Mouse (Mus musculus): ENCODE results near the gene Ctps. TPM values are rescaled to one million over a fixed set of nuclear protein-coding genes. Genes with fewer than 3 reads are reported as not detected.
A peak's percentile ranks its signal among the peaks of the same experiment; 100 is the strongest.

Gene Ctps
- total and polyA plus RNA-seq, 2 experiments from 2014 or later: 66.6 to 79.7 TPM

- whole genome bisulfite sequencing: 37% methylated on average over 4 of the region's 4 CpGs
- no peaks in the 10 kb centered on the region for H3K27me3 ChIP-seq (ENCODE audit: control insufficient read depth, insufficient read depth, low read length)
- TF ChIP-seq CTCF (IDR thresholded peaks at IDR 0.05; ENCODE audit: low read depth) (no peak), EP300 (IDR thresholded peaks at IDR 0.05; ENCODE audit: low read depth) (no peak)
- no peaks in the 10 kb centered on the region for H3K36me3 ChIP-seq (replicated peaks; ENCODE audit: control insufficient read depth, insufficient read depth, low read length)
- no peak within 1 kb of the TSS for H3K4me2 ChIP-seq (ENCODE audit: low read depth, low read length)
- H3K27ac ChIP-seq (ENCODE audit: low read depth): no peak within 1 kb of the TSS
- no peak within 1 kb of the TSS for H3K9ac ChIP-seq (replicated peaks; ENCODE audit: low read depth, low read length)
- DNase-seq (ENCODE audit: low spot score): no peak
- H3K4me1 ChIP-seq (ENCODE audit: control insufficient read depth, insufficient read depth): peaks cover 9% of the 10 kb centered on the region; the same call in 1 of the 2 replicates
- H3K9me3 ChIP-seq (replicated peaks; ENCODE audit: control insufficient read depth, low read length): no peaks in the 10 kb centered on the region
- no peak within 1 kb of the TSS for H3K4me3 ChIP-seq (ENCODE audit: low read depth, low read length)
- ATAC-seq (ENCODE audit: insufficient read depth, low read depth): no peak
Measured at GRCm38 (mm10) chr4:120588445-120588844, 18.4 kb upstream of the Ctps start, which contains the start of gene Gm8439. Gene Gm8439, plus strand, starts transcription at chr4:120588745.

- no peak for TF ChIP-seq CTCF (IDR thresholded peaks at IDR 0.05; ENCODE audit: low read depth)
- no peak overlapping the region for H3K4me3 ChIP-seq (ENCODE audit: low read depth, low read length)
- peaks cover 9% of the 10 kb centered on the region; the same call in 1 of the 2 replicates for H3K4me1 ChIP-seq (ENCODE audit: control insufficient read depth, insufficient read depth)
- no peak for ATAC-seq (ENCODE audit: insufficient read depth, low read depth)
- H3K27me3 ChIP-seq (ENCODE audit: control insufficient read depth, insufficient read depth, low read length): no peaks in the 10 kb centered on the region
- H3K9me3 ChIP-seq (replicated peaks; ENCODE audit: control insufficient read depth, low read length): no peaks in the 10 kb centered on the region
- no peak overlapping the region for H3K27ac ChIP-seq (ENCODE audit: low read depth)
- 65% methylated on average over 1 of the region's 1 CpGs for WGBS
- no peak overlapping the region for H3K4me2 ChIP-seq (ENCODE audit: low read depth, low read length)
- H3K9ac ChIP-seq (replicated peaks; ENCODE audit: low read depth, low read length): no peak overlapping the region
- DNase-seq (ENCODE audit: low spot score): no peak
- no peaks in the 10 kb centered on the region for H3K36me3 ChIP-seq (replicated peaks; ENCODE audit: control insufficient read depth, insufficient read depth, low read length)
Measured at GRCm38 (mm10) chr4:120586986-120587385, 16.9 kb upstream of the Ctps start.

GRCm38 (mm10) chr4:120581711-120582110 lies 11.6 kb upstream of the Ctps start:
- TF ChIP-seq EP300 (IDR thresholded peaks at IDR 0.05; ENCODE audit: low read depth) (no peak), CTCF (IDR thresholded peaks at IDR 0.05; ENCODE audit: low read depth) (no peak)
- no peaks in the 10 kb centered on the region for H3K36me3 ChIP-seq (replicated peaks; ENCODE audit: control insufficient read depth, insufficient read depth, low read length)
- no peak overlapping the region for H3K9ac ChIP-seq (replicated peaks; ENCODE audit: low read depth, low read length)
- H3K4me1 ChIP-seq (ENCODE audit: control insufficient read depth, insufficient read depth): no peaks in the 10 kb centered on the region
- WGBS: 83% methylated on average over 9 of the region's 9 CpGs
- ATAC-seq (ENCODE audit: insufficient read depth, low read depth) (no peak), DNase-seq (ENCODE audit: low spot score) (no peak)
- H3K27me3 ChIP-seq (ENCODE audit: control insufficient read depth, insufficient read depth, low read length): no peaks in the 10 kb centered on the region
- no peak overlapping the region for H3K4me2 ChIP-seq (ENCODE audit: low read depth, low read length)
- H3K4me3 ChIP-seq (ENCODE audit: low read depth, low read length): no peak overlapping the region
- no peak overlapping the region for H3K27ac ChIP-seq (ENCODE audit: low read depth)
- H3K9me3 ChIP-seq (replicated peaks; ENCODE audit: control insufficient read depth, low read length): no peaks in the 10 kb centered on the region

GRCm38 (mm10) chr4:120580894-120581293 lies 10.8 kb upstream of the Ctps start:
- Histone ChIP-seq H3K4me2 (ENCODE audit: low read depth, low read length) (no peak overlapping the region), H3K27me3 (ENCODE audit: control insufficient read depth, insufficient read depth, low read length) (no peaks in the 10 kb centered on the region), H3K36me3 (replicated peaks; ENCODE audit: control insufficient read depth, insufficient read depth, low read length) (no peaks in the 10 kb centered on the region), H3K9me3 (replicated peaks; ENCODE audit: control insufficient read depth, low read length) (no peaks in the 10 kb centered on the region), H3K4me1 (ENCODE audit: control insufficient read depth, insufficient read depth) (no peaks in the 10 kb centered on the region), H3K9ac (replicated peaks; ENCODE audit: low read depth, low read length) (no peak overlapping the region), H3K27ac (ENCODE audit: low read depth) (no peak overlapping the region), H3K4me3 (ENCODE audit: low read depth, low read length) (no peak overlapping the region)
- ATAC-seq (ENCODE audit: insufficient read depth, low read depth) (no peak), DNase-seq (ENCODE audit: low spot score) (no peak)
- 45% methylated on average over 5 of the region's 5 CpGs for WGBS
- TF ChIP-seq CTCF (IDR thresholded peaks at IDR 0.05; ENCODE audit: low read depth) (no peak), EP300 (IDR thresholded peaks at IDR 0.05; ENCODE audit: low read depth) (no peak)

GRCm38 (mm10) chr4:120571691-120572090 lies 1.6 kb upstream of the Ctps start:
- no peak overlapping the region for H3K9ac ChIP-seq (replicated peaks; ENCODE audit: low read depth, low read length)
- H3K4me1 ChIP-seq (ENCODE audit: control insufficient read depth, insufficient read depth): peaks cover 34% of the 10 kb centered on the region
- H3K36me3 ChIP-seq (replicated peaks; ENCODE audit: control insufficient read depth, insufficient read depth, low read length): no peaks in the 10 kb centered on the region
- 49% methylated on average over 3 of the region's 3 CpGs for WGBS
- H3K4me3 ChIP-seq (ENCODE audit: low read depth, low read length): no peak overlapping the region
- TF ChIP-seq EP300 (IDR thresholded peaks at IDR 0.05; ENCODE audit: low read depth) (no peak), CTCF (IDR thresholded peaks at IDR 0.05; ENCODE audit: low read depth) (no peak)
- DNase-seq (ENCODE audit: low spot score) (no peak), ATAC-seq (ENCODE audit: insufficient read depth, low read depth) (no peak)
- H3K27me3 ChIP-seq (ENCODE audit: control insufficient read depth, insufficient read depth, low read length): no peaks in the 10 kb centered on the region
- peak overlapping the region; percentile 97 for H3K27ac ChIP-seq (ENCODE audit: low read depth)
- no peak overlapping the region for H3K4me2 ChIP-seq (ENCODE audit: low read depth, low read length)
- no peaks in the 10 kb centered on the region for H3K9me3 ChIP-seq (replicated peaks; ENCODE audit: control insufficient read depth, low read length)

GRCm38 (mm10) chr4:120571070-120571464 lies 991 bp upstream of the Ctps start:
- TF ChIP-seq EP300 (IDR thresholded peaks at IDR 0.05; ENCODE audit: low read depth) (no peak), CTCF (IDR thresholded peaks at IDR 0.05; ENCODE audit: low read depth) (no peak)
- Histone ChIP-seq H3K27me3 (ENCODE audit: control insufficient read depth, insufficient read depth, low read length) (no peaks in the 10 kb centered on the region), H3K4me3 (ENCODE audit: low read depth, low read length) (peak overlapping the region; percentile 62; the same call in 1 of the 2 replicates), H3K4me1 (ENCODE audit: control insufficient read depth, insufficient read depth) (peaks cover 37% of the 10 kb centered on the region), H3K36me3 (replicated peaks; ENCODE audit: control insufficient read depth, insufficient read depth, low read length) (no peaks in the 10 kb centered on the region), H3K9ac (replicated peaks; ENCODE audit: low read depth, low read length) (0 out of 2 replicates have a peak overlapping the region, but pooled peaks have one; percentile 75), H3K9me3 (replicated peaks; ENCODE audit: control insufficient read depth, low read length) (no peaks in the 10 kb centered on the region), H3K27ac (ENCODE audit: low read depth) (peak overlapping the region; percentile 97), H3K4me2 (ENCODE audit: low read depth, low read length) (peak overlapping the region; percentile 88)
- 59% methylated on average over 3 of the region's 3 CpGs for WGBS
- ATAC-seq (ENCODE audit: insufficient read depth, low read depth): no peak
- no peak for DNase-seq (ENCODE audit: low spot score)
